Mouse (Mus musculus): ENCODE results near the gene Tnnt2. TPM values are rescaled to one million over a fixed set of nuclear protein-coding genes. Genes with fewer than 3 reads are reported as not detected.

The Tnnt2 gene
- total RNA-seq, 2 experiments from 2014 or later: 3.9 to 6.3 TPM

- intact Hi-C loops (cut with DNase I): no loop called here
- peak in 1 of 2 experiments; percentile 34 for DNase-seq (ENCODE audit: low spot score in 2 of 2)
Observed at GRCm38 (mm10) chr1:135852044-135852756, 16.0 kb downstream of the Tnnt2 start.

GRCm38 (mm10) chr1:135853200-135853599 is 17.0 kb downstream of the Tnnt2 start:
- DNase-seq (ENCODE audit: low spot score in 2 of 2): no peak
- intact Hi-C loops (cut with DNase I): no loop called here

- no peak for DNase-seq (ENCODE audit: low spot score in 2 of 2)
Observed at GRCm38 (mm10) chr1:135854591-135855343, 18.6 kb downstream of the Tnnt2 start.

GRCm38 (mm10) chr1:135855344-135855687 is 19.2 kb downstream of the Tnnt2 start:
- intact Hi-C loops (cut with DNase I): no loop called here

More at GRCm38 (mm10) chr1:135854591-135855343, 18.6 kb downstream of the Tnnt2 start:
- intact Hi-C loops (cut with DNase I): no loop called here

GRCm38 (mm10) chr1:135856070-135856469 is 19.9 kb downstream of the Tnnt2 start:
- no peak for DNase-seq (ENCODE audit: low spot score in 2 of 2)
- intact Hi-C loops (cut with DNase I): no loop called here

More at GRCm38 (mm10) chr1:135855344-135855687, 19.2 kb downstream of the Tnnt2 start:
- DNase-seq (ENCODE audit: low spot score in 2 of 2): no peak

GRCm38 (mm10) chr1:135857137-135857775 is 21.1 kb downstream of the Tnnt2 start:
- no peak for DNase-seq (ENCODE audit: low spot score in 2 of 2)
- intact Hi-C loops (cut with DNase I): no loop called here

- intact Hi-C loops (cut with DNase I): no loop called here
- no peak for DNase-seq (ENCODE audit: low spot score in 2 of 2)
Observed at GRCm38 (mm10) chr1:135858533-135858932, 22.4 kb downstream of the Tnnt2 start.

GRCm38 (mm10) chr1:135861091-135861490 is 24.9 kb downstream of the Tnnt2 start:
- intact Hi-C loops (cut with DNase I): no loop called here
- DNase-seq (ENCODE audit: low spot score in 2 of 2): no peak

GRCm38 (mm10) chr1:135861980-135862552 is 25.9 kb downstream of the Tnnt2 start:
- intact Hi-C loops (cut with DNase I): no loop called here

GRCm38 (mm10) chr1:135862561-135862960 is 26.4 kb downstream of the Tnnt2 start:
- intact Hi-C loops (cut with DNase I): no loop called here
- no peak for DNase-seq (ENCODE audit: low spot score in 2 of 2)

More at GRCm38 (mm10) chr1:135861980-135862552, 25.9 kb downstream of the Tnnt2 start:
- no peak for DNase-seq (ENCODE audit: low spot score in 2 of 2)

- intact Hi-C loops (cut with DNase I): no loop called here
Observed at GRCm38 (mm10) chr1:135863786-135864335, 27.7 kb downstream of the Tnnt2 start.

GRCm38 (mm10) chr1:135864830-135865229 is 28.7 kb downstream of the Tnnt2 start:
- DNase-seq (ENCODE audit: low spot score in 2 of 2): no peak
- intact Hi-C loops (cut with DNase I): loop anchor here (1.0 kb wide), 1 partner anchor 80 kb away; no protein-coding TSS in a partner anchor

More at GRCm38 (mm10) chr1:135863786-135864335, 27.7 kb downstream of the Tnnt2 start:
- DNase-seq (ENCODE audit: low spot score in 2 of 2): no peak

GRCm38 (mm10) chr1:135865518-135866194 is 29.5 kb downstream of the Tnnt2 start:
- intact Hi-C loops (cut with DNase I): loop anchor here (1.0 kb wide), 1 partner anchor 80 kb away; no protein-coding TSS in a partner anchor
- peak; percentile 74 to 88 for DNase-seq (ENCODE audit: low spot score in 2 of 2)

GRCm38 (mm10) chr1:135868570-135868969 is 32.4 kb downstream of the Tnnt2 start:
- no peak for DNase-seq (ENCODE audit: low spot score in 2 of 2)
- intact Hi-C loops (cut with DNase I): no loop called here

- intact Hi-C loops (cut with DNase I): no loop called here
- DNase-seq (ENCODE audit: low spot score in 2 of 2): peak; percentile 23 to 83
Observed at GRCm38 (mm10) chr1:135872991-135873390, 36.8 kb downstream of the Tnnt2 start.

GRCm38 (mm10) chr1:135877248-135877647 is 41.1 kb downstream of the Tnnt2 start:
- DNase-seq (ENCODE audit: low spot score in 2 of 2): no peak
- intact Hi-C loops (cut with DNase I): no loop called here

- intact Hi-C loops (cut with DNase I): no loop called here
- peak; percentile 60 to 65 for DNase-seq (ENCODE audit: low spot score in 2 of 2)
Observed at GRCm38 (mm10) chr1:135882385-135883109, 46.4 kb downstream of the Tnnt2 start.

- DNase-seq (ENCODE audit: low spot score in 2 of 2): no peak
- intact Hi-C loops (cut with DNase I): no loop called here
Observed at GRCm38 (mm10) chr1:135889461-135890185, 53.5 kb downstream of the Tnnt2 start.

Measured in left cerebral cortex, postnatal 25 days (tissue).